Mouse (Mus musculus) embryonic facial prominence, embryonic 11.5 days (tissue): ENCODE data around the gene Osbp2. TPM values are rescaled to one million over a fixed set of nuclear protein-coding genes. Genes with fewer than 3 reads are reported as not detected.

Experiments
- ATAC-seq: fragments of 200-750 bp; cut with Nextera tagmentation; replicated peaks from 2 replicates; pipeline ENCODE4 v1.8.0; 2017; ENCODE audit warnings: low read depth; ENCODE audit not compliant: insufficient number of reproducible peaks, low FRiP score, low TSS enrichment
- DNase-seq: peaks from one replicate; pipeline ENCODE4 v3.0.0-alpha.2; 2015; ENCODE audit warnings: low spot score
- H3K27ac ChIP-seq: fragments of 300-500 bp; sonication (generic); replicated peaks from 2 replicates; pipeline ENCODE4 v1.5.1; 2014; ENCODE audit warnings: mild to moderate bottlenecking, low read depth, low read length, control low read depth
- H3K27me3 ChIP-seq: fragments of 300-500 bp; sonication (generic); 2 replicates; pipeline ENCODE4 v1.6.1; 2014; ENCODE audit warnings: mild to moderate bottlenecking, low read length, moderate library complexity, mixed read lengths; ENCODE audit not compliant: control insufficient read depth, insufficient read depth
- H3K36me3 ChIP-seq: fragments of 300-500 bp; sonication (generic); replicated peaks from 2 replicates; pipeline ENCODE4 v1.6.1; 2014; ENCODE audit warnings: low read depth, mild to moderate bottlenecking, low read length, moderate library complexity, mixed read lengths; ENCODE audit not compliant: control insufficient read depth, insufficient read depth
- H3K4me1 ChIP-seq: fragments of 300-500 bp; sonication (generic); 2 replicates; pipeline ENCODE4 v1.6.1; 2014; ENCODE audit warnings: low read length, mixed read lengths; ENCODE audit not compliant: control insufficient read depth, insufficient read depth
- H3K4me2 ChIP-seq: fragments of 300-500 bp; sonication (generic); 2 replicates; pipeline ENCODE4 v1.6.1; 2014; ENCODE audit warnings: low read depth, mild to moderate bottlenecking, control low read depth, low read length, moderate library complexity
- H3K4me3 ChIP-seq: fragments of 300-500 bp; sonication (generic); 2 replicates; pipeline ENCODE4 v1.5.1; 2014; ENCODE audit warnings: low read depth, low read length, control low read depth
- H3K9ac ChIP-seq: fragments of 300-500 bp; sonication (generic); replicated peaks from 2 replicates; pipeline ENCODE4 v1.6.1; 2014; ENCODE audit warnings: mild to moderate bottlenecking, control low read depth, low read length
- H3K9me3 ChIP-seq: fragments of 300-500 bp; sonication (generic); replicated peaks from 2 replicates; pipeline ENCODE4 v1.6.1; 2016; ENCODE audit warnings: mild to moderate bottlenecking, low read length, inconsistent platforms, mixed read lengths; ENCODE audit not compliant: control insufficient read depth
- whole genome bisulfite sequencing: fragments of 180-500 bp; shearing (Covaris S2); extraction: QIAGEN DNeasy Blood & Tissue Kit; methylation state at CpG from one replicate; pipeline ENCODE4 v1.1.7; 2014; 5-methylcytosine and 5-hydroxymethylcytosine counted together
- polyA plus RNA-seq: library from polyadenylated mRNA; unstranded; fragments of >200 nt; fragmentation: Nextera tagmentation; extraction: Ambion mirVana; gene quantifications from 2 replicates; pipeline ENCODE4 v1.2.1, GENCODE M21; 2014

Gene Osbp2
- polyA plus RNA-seq, 1 experiment from 2014 or later: 0.55 TPM

DNA sequence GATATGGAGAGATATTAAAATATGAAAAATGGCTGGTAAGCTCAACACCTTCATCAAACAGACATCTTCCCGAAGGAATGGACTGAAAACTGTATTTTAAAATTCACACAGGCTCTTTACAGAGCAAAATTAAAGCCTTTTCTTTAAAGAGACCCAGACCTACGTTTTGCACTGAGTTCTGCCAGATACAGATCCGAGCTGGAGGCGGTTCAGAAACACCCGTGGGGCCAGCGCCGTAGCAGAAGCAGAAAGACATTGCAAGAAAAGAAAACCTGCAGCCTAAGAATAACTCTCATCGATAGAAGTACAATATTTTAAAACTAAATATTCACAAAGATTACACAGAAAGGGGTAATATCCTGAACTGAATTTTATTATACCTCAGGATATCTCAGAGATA lies 121.3 kb downstream of the Osbp2 start:
- H3K4me1 ChIP-seq: no peaks in the 10 kb centered on the region
- no peak overlapping the region for H3K4me2 ChIP-seq
- H3K27me3 ChIP-seq: no peaks in the 10 kb centered on the region
- no peaks in the 10 kb centered on the region for H3K36me3 ChIP-seq
- no peaks in the 10 kb centered on the region for H3K9me3 ChIP-seq
- ATAC-seq: no peak
- no peak overlapping the region for H3K4me3 ChIP-seq
- H3K9ac ChIP-seq: no peak overlapping the region
- no peak for DNase-seq
- no peak overlapping the region for H3K27ac ChIP-seq
- 80% methylated on average over 8 of the region's 8 CpGs for WGBS

DNA sequence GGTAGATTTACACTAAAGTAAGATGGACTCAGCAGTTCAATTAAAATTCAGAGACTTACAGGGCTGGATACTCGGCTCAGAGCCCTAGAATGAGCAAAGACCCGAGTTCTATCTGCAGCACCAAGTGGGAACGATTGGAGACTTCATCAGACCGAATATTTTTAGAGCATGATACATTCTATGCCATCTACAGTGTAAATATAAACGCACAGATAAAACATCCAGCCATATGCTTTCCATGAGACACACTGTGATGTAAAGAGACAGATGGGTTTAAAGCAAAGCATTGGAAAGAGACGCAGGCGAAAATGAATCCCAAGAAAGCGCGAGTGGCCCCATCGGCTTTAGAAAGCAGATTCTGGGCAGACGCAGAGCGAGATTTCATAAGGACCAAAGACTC lies 122.5 kb downstream of the Osbp2 start:
- Histone ChIP-seq H3K4me1 (no peaks in the 10 kb centered on the region), H3K27ac (no peak overlapping the region), H3K9ac (no peak overlapping the region), H3K4me2 (no peak overlapping the region), H3K36me3 (no peaks in the 10 kb centered on the region), H3K9me3 (no peaks in the 10 kb centered on the region), H3K4me3 (no peak overlapping the region), H3K27me3 (no peaks in the 10 kb centered on the region)
- DNase-seq (no peak), ATAC-seq (no peak)
- 90% methylated on average over 12 of the region's 12 CpGs for WGBS

DNA sequence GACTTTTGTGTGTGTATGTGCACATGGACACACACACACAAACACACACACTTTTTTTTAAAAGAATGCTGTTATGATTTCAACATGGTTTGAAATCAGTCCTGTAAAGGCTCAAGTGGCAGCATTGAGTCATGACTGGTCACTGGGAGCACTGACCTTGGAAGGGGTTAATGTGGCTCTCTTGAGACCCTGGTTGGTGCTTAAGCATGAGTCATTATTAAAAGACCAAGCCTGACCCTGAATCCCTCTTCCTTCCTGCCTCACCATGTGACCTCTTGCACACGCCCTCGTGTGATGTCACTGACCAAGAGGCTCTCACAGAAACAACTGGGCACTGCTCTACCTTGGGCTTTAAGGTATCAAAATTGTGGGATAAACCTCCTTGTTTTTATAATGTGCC lies 124.9 kb downstream of the Osbp2 start:
- DNase-seq (no peak), ATAC-seq (no peak)
- no peaks in the 10 kb centered on the region for H3K27me3 ChIP-seq
- H3K4me1 ChIP-seq: no peaks in the 10 kb centered on the region
- no peak overlapping the region for H3K27ac ChIP-seq
- no peaks in the 10 kb centered on the region for H3K9me3 ChIP-seq
- H3K36me3 ChIP-seq: no peaks in the 10 kb centered on the region
- H3K4me2 ChIP-seq: no peak overlapping the region
- no peak overlapping the region for H3K4me3 ChIP-seq
- WGBS: 78% methylated on average over 2 of the region's 2 CpGs
- no peak overlapping the region for H3K9ac ChIP-seq

DNA sequence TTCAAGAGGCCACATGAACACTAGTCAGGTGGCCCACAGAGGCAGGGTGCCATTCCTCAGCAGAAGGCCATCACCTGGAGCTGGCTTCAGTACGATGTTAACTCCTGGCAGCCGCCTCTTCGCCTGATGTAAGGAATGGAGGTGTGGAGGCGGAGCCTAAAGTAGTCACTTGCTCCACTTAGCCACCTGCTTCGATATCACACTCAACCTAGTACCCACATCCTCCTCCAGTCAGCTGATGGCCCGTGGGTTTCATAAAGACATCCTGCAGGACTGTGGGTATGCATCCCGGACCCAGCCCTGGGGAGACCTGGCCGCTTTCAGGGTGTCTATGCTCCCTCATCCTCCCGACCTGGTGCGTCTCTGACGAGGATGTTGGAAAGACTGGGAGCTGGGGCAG lies 128.0 kb downstream of the Osbp2 start:
- no peak for DNase-seq
- Histone ChIP-seq H3K9ac (no peak overlapping the region), H3K4me3 (no peak overlapping the region), H3K4me2 (no peak overlapping the region), H3K27me3 (no peaks in the 10 kb centered on the region), H3K27ac (no peak overlapping the region), H3K4me1 (no peaks in the 10 kb centered on the region), H3K36me3 (no peaks in the 10 kb centered on the region), H3K9me3 (no peaks in the 10 kb centered on the region)
- ATAC-seq: no peak
- 80% methylated on average over 11 of the region's 11 CpGs for WGBS

DNA sequence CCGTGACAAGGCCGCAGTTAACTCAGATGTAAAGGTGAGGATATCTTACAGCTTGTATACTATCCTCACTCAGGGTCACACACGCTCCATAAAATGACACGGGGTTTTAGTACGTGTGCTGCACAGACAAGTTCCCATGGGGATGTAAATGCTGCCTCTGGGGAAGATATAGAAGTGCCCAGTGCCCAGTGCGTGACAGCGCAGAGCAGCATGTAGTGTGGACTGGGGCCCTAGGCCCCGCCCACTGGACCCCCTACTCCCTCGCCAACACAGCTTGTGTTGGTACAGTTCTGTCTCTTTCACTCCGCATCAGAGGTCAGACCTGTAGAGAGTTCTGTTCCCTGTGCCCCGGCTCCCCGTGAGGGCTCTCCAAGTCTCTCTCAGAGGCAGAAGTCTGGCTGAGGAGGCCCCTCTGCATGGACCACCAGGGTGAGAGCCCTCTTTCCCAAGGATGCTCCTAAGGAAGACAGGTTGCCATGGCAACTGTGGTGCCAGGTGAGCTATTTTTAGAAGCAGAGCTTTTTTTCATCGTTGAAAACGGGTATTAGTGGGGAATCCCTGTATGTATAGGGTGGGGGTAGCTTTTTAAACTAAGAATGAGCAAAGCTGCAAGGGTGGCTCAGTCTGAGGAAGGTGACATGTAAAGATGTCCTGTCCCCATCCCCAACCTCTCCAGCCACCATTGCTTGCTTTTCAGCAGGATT lies 129.6 kb downstream of the Osbp2 start:
- Histone ChIP-seq H3K4me2 (no peak overlapping the region), H3K9ac (no peak overlapping the region), H3K4me1 (no peaks in the 10 kb centered on the region), H3K27ac (no peak overlapping the region), H3K36me3 (no peaks in the 10 kb centered on the region), H3K9me3 (no peaks in the 10 kb centered on the region), H3K27me3 (no peaks in the 10 kb centered on the region), H3K4me3 (no peak overlapping the region)
- DNase-seq (no peak), ATAC-seq (no peak)
- 78% methylated on average over 14 of the region's 14 CpGs for WGBS

DNA sequence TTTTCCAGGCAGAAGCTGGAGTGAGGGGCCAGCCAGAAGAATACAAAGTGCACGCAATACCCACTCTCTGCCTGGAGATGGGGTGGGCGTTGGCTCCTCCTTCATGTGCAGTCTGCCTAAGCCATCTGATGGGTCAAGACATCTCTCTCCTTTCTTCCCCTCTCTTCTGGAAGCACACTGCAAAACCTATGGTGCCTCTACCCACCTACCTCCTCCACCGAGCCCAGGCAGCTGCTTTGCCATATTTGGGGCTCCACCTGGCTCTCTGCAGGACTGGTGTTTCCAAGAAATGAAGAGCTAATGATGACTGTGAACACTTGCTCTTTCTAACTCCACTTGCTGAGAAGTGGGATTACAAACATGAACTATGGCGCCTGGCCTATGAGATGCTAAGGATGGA lies 132.2 kb downstream of the Osbp2 start:
- no peak overlapping the region for H3K4me2 ChIP-seq
- 82% methylated on average over 4 of the region's 4 CpGs for WGBS
- DNase-seq: no peak
- no peaks in the 10 kb centered on the region for H3K9me3 ChIP-seq
- H3K4me3 ChIP-seq: no peak overlapping the region
- ATAC-seq: no peak
- no peaks in the 10 kb centered on the region for H3K27me3 ChIP-seq
- H3K27ac ChIP-seq: no peak overlapping the region
- no peaks in the 10 kb centered on the region for H3K4me1 ChIP-seq
- no peaks in the 10 kb centered on the region for H3K36me3 ChIP-seq
- H3K9ac ChIP-seq: no peak overlapping the region

DNA sequence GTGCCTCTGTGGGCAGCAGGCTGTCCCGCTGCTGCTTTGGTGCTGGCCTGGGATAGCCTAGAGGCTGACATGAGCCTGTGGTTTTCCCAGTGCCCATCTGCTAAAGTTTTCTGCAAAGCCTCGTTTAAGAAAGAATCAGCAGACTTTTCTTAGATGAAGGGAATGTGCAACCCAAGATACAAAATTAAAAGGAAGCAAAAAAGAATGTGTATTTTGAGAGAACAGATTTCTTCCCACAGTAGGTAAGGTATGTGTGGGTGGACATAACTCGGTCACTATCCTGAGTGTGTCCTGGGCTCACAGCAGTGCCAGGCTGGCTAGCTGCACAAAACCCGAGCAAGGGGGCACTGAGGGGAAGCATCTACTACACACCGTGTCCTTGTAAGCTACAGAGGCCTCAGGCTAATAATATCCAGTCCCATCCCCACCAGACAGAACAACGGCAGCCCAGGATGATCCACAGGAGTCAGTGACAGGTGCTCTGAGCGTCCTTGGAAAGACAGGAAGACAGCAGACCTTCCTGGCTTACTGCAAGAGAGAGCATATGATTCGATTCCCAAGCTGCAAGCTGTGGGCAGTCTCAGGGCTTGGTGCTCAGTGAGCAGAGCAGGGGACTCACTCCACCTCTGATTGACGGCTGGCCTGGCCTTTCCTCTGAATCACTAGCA lies 136.1 kb downstream of the Osbp2 start:
- no peak overlapping the region for H3K4me3 ChIP-seq
- no peaks in the 10 kb centered on the region for H3K36me3 ChIP-seq
- H3K27me3 ChIP-seq: no peaks in the 10 kb centered on the region
- H3K4me1 ChIP-seq: no peaks in the 10 kb centered on the region
- no peak overlapping the region for H3K27ac ChIP-seq
- 63% methylated on average over 9 of the region's 9 CpGs for WGBS
- ATAC-seq (no peak), DNase-seq (no peak)
- H3K9ac ChIP-seq: no peak overlapping the region
- no peak overlapping the region for H3K4me2 ChIP-seq
- H3K9me3 ChIP-seq: no peaks in the 10 kb centered on the region

DNA sequence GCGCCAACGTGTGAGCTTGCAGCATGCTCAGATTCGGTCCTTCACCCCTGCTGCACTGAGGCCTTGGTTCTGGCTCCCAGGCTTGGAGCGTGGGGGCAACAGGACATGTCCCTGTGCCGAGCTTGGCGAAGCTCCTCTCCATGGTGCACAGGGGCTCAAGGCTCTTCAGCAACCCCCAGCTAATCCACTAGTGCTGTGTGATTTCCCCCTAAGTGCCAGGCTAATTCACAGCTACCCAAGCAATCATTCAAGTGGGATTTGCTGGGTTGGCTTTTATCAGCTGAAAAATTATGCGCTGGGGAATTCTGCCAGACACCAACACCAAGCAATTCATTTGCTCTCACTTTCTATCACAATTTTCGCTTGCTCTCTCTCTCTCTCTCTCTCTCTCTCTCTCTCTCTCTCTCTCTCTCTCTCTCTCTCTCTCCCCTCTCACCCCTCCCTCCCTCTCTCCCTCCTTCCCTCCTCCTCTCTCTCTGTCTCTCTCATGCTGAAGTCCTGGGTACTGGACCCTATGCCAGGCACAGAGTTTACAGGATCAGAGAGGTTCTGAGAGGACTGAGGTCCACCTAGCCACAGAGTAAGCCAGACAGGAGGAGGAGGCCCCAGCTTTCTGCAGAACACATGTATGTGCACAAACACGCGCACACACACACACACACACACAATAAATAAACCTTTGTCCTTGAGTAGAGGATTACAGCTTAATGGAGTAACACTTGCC lies 138.2 kb downstream of the Osbp2 start:
- H3K27me3 ChIP-seq: no peaks in the 10 kb centered on the region
- no peaks in the 10 kb centered on the region for H3K4me1 ChIP-seq
- no peak overlapping the region for H3K9ac ChIP-seq
- 65% methylated on average over 10 of the region's 10 CpGs for WGBS
- DNase-seq (no peak), ATAC-seq (no peak)
- no peak overlapping the region for H3K27ac ChIP-seq
- H3K9me3 ChIP-seq: no peaks in the 10 kb centered on the region
- no peak overlapping the region for H3K4me3 ChIP-seq
- H3K36me3 ChIP-seq: no peaks in the 10 kb centered on the region
- no peak overlapping the region for H3K4me2 ChIP-seq
